Mouse (Mus musculus): Measurements from ENCODE around the gene 5730596B20Rik.
A peak's percentile ranks its signal among the peaks of the same experiment; 100 is the strongest.

The 5730596B20Rik gene

GRCm38 (mm10) chr6:52212556-52213118 lies 35.3 kb downstream of the 5730596B20Rik start:
- no peak for DNase-seq (ENCODE audit: low spot score in 2 of 2)

GRCm38 (mm10) chr6:52213119-52213986 lies 36.1 kb downstream of the 5730596B20Rik start, which contains the start of the genes Hoxa3 and Gm28308:
Gene Hoxa3, minus strand, starts transcription at chr6:52213336.
Gene Gm28308, minus strand, starts transcription at chr6:52213339.
- DNase-seq (ENCODE audit: low spot score in 2 of 2): no peak

GRCm38 (mm10) chr6:52214271-52214670 lies 37.0 kb downstream of the 5730596B20Rik start:
- no peak for DNase-seq (ENCODE audit: low spot score in 2 of 2)

GRCm38 (mm10) chr6:52215070-52215469 lies 37.8 kb downstream of the 5730596B20Rik start:
- DNase-seq (ENCODE audit: low spot score in 2 of 2): peak in 1 of 2 experiments; percentile 55

GRCm38 (mm10) chr6:52215771-52216535 lies 38.7 kb downstream of the 5730596B20Rik start:
- DNase-seq (ENCODE audit: low spot score in 2 of 2): peak in 1 of 2 experiments; percentile 57

- DNase-seq (ENCODE audit: low spot score in 2 of 2): peak in 1 of 2 experiments; percentile 63
These were observed 39.6 kb downstream of the 5730596B20Rik start for GRCm38 (mm10) chr6:52216691-52217458.

GRCm38 (mm10) chr6:52217459-52217768 lies 40.1 kb downstream of the 5730596B20Rik start:
- peak in 1 of 2 experiments; percentile 75 for DNase-seq (ENCODE audit: low spot score in 2 of 2)

- DNase-seq (ENCODE audit: low spot score in 2 of 2): peak in 1 of 2 experiments; percentile 53
These were observed 40.8 kb downstream of the 5730596B20Rik start for GRCm38 (mm10) chr6:52217895-52218642.

- peak in 1 of 2 experiments; percentile 49 for DNase-seq (ENCODE audit: low spot score in 2 of 2)
These were observed 41.4 kb downstream of the 5730596B20Rik start for GRCm38 (mm10) chr6:52218643-52219215.

- DNase-seq (ENCODE audit: low spot score in 2 of 2): no peak
These were observed 42.1 kb downstream of the 5730596B20Rik start for GRCm38 (mm10) chr6:52219234-52219942.

GRCm38 (mm10) chr6:52220003-52220864 lies 42.9 kb downstream of the 5730596B20Rik start:
- no peak for DNase-seq (ENCODE audit: low spot score in 2 of 2)

GRCm38 (mm10) chr6:52220865-52221310 lies 43.6 kb downstream of the 5730596B20Rik start:
- no peak for DNase-seq (ENCODE audit: low spot score in 2 of 2)

GRCm38 (mm10) chr6:52221337-52221992 lies 44.2 kb downstream of the 5730596B20Rik start, which contains the start of gene Hoxa7:
Gene Hoxa7, minus strand, starts transcription at chr6:52221854.
- peak; percentile 75 to 90 for DNase-seq (ENCODE audit: low spot score in 2 of 2)

- DNase-seq (ENCODE audit: low spot score in 2 of 2): no peak
These were observed 44.8 kb downstream of the 5730596B20Rik start for GRCm38 (mm10) chr6:52221993-52222685.

- DNase-seq (ENCODE audit: low spot score in 2 of 2): no peak
These were observed 45.4 kb downstream of the 5730596B20Rik start for GRCm38 (mm10) chr6:52222729-52223128.

GRCm38 (mm10) chr6:52223939-52224760 lies 46.9 kb downstream of the 5730596B20Rik start:
- no peak for DNase-seq (ENCODE audit: low spot score in 2 of 2)

Data from spleen, postnatal 4 days (tissue).